In genomic region chrX:152352553-152353153, GRCm38 (mm10) we compare ENCODE assay signal across 8 mouse cellular contexts. TPM values are rescaled to one million over a fixed set of nuclear protein-coding genes. Genes with fewer than 3 reads are reported as not detected.
DNase-seq lines count a peak whose midpoint lies in the region; ATAC-seq and TF ChIP-seq lines count a peak whose summit lies in the region.

No protein-coding gene starts in this region.

- DNase-seq in thymus, postnatal 0 days (ENCODE audit: low spot score): peak; percentile 68
- DNase-seq in thymus, adult 18-20 months: no peak
- DNase-seq in cerebellum, adult 9-11 months: peak; percentile 56
- peak; percentile 57 for DNase-seq in heart, postnatal 0 days (ENCODE audit: low spot score)
- DNase-seq in kidney, postnatal 14 days: peak; percentile 20
- peak; percentile 15 for DNase-seq in midbrain, embryonic 10.5 days (ENCODE audit: low spot score)
- peak; percentile 16 for DNase-seq in thymus, postnatal 25 days
- no peak for DNase-seq in gastrocnemius, postnatal 10 days

- no peaks in the 10 kb centered on the region for H3K4me1 ChIP-seq in heart, postnatal 0 days (ENCODE audit: control insufficient read depth, insufficient read depth)
- no peaks in the 10 kb centered on the region for H3K4me1 ChIP-seq in midbrain, embryonic 10.5 days

- H3K27me3 ChIP-seq in heart, postnatal 0 days (ENCODE audit: control insufficient read depth, insufficient read depth, low read length): no peaks in the 10 kb centered on the region
- peaks cover 100% of the 10 kb centered on the region for H3K27me3 ChIP-seq in midbrain, embryonic 10.5 days (ENCODE audit: low read depth, poor library complexity, severe bottlenecking)

- TF ChIP-seq EP300 in heart, postnatal 0 days (IDR thresholded peaks at IDR 0.05; ENCODE audit: low read depth): no peak

- no peaks in the 10 kb centered on the region for H3K9me3 ChIP-seq in heart, postnatal 0 days (replicated peaks; ENCODE audit: control insufficient read depth, low read length)
- H3K9me3 ChIP-seq in midbrain, embryonic 10.5 days (replicated peaks): no peaks in the 10 kb centered on the region

- no peaks in the 10 kb centered on the region for H3K36me3 ChIP-seq in heart, postnatal 0 days (replicated peaks; ENCODE audit: control insufficient read depth, insufficient read depth, low read length)
- H3K36me3 ChIP-seq in midbrain, embryonic 10.5 days: no peaks in the 10 kb centered on the region

- H3K4me2 ChIP-seq in heart, postnatal 0 days (ENCODE audit: low read depth, low read length): no peak overlapping the region

- TF ChIP-seq CTCF in heart, postnatal 0 days (IDR thresholded peaks at IDR 0.05; ENCODE audit: low read depth): peak; percentile 58

- no peak overlapping the region for H3K4me3 ChIP-seq in heart, postnatal 0 days (ENCODE audit: low read depth, low read length)
- H3K4me3 ChIP-seq in midbrain, embryonic 10.5 days: no peak overlapping the region

- H3K27ac ChIP-seq in heart, postnatal 0 days (ENCODE audit: low read depth): no peak overlapping the region
- no peak overlapping the region for H3K27ac ChIP-seq in midbrain, embryonic 10.5 days (replicated peaks)

- H3K9ac ChIP-seq in heart, postnatal 0 days (replicated peaks; ENCODE audit: low read depth, low read length): no peak overlapping the region

- ATAC-seq in heart, postnatal 0 days (ENCODE audit: insufficient read depth, low read depth): peak; percentile 75

- WGBS in heart, postnatal 0 days: 28% methylated on average over 5 of the region's 5 CpGs
- 19% methylated on average over 5 of the region's 5 CpGs for WGBS in midbrain, embryonic 10.5 days

RNA-seq across cellular contexts. Expression of gene Tspyl2, which starts 10.4 kb away (rescaled TPM):
- polyA plus RNA-seq in thymus, postnatal 0 days (2015; fragmentation: Nextera tagmentation; extraction: Ambion mirVana): 9.6 and 10.3 TPM in 2 replicates
- 11.1 and 11.2 TPM in 2 replicates for total RNA-seq in heart, postnatal 0 days (2014; rRNA removed; ENCODE audit: low replicate concordance)
- 7.8 and 10.4 TPM in 2 replicates for polyA plus RNA-seq in heart, postnatal 0 days (2015; fragmentation: Nextera tagmentation; extraction: Ambion mirVana)
- 31.9 and 35.2 TPM in 2 replicates for polyA plus RNA-seq in midbrain, embryonic 10.5 days (2016; fragmentation: Nextera tagmentation; extraction: Ambion mirVana)
- 10 to 100 TPM; 12.3 to 17.8 TPM for total RNA-seq in gastrocnemius, postnatal 10 days (2021)

RNA-seq across cellular contexts. Expression of gene Gpr173, which starts 15.9 kb away (rescaled TPM):
- 0.26 and 0.35 TPM in 2 replicates for polyA plus RNA-seq in thymus, postnatal 0 days (2015; fragmentation: Nextera tagmentation; extraction: Ambion mirVana)
- total RNA-seq in heart, postnatal 0 days (2014; rRNA removed; ENCODE audit: low replicate concordance): 2.4 and 5.1 TPM in 2 replicates
- 0.74 and 1.3 TPM in 2 replicates for polyA plus RNA-seq in heart, postnatal 0 days (2015; fragmentation: Nextera tagmentation; extraction: Ambion mirVana)
- polyA plus RNA-seq in midbrain, embryonic 10.5 days (2016; fragmentation: Nextera tagmentation; extraction: Ambion mirVana): 4.4 and 7.1 TPM in 2 replicates
- 1 to 10 TPM; 2.2 to 3.3 TPM for total RNA-seq in gastrocnemius, postnatal 10 days (2021)

RNA-seq across cellular contexts. Expression of gene Kantr, which starts 25.4 kb away (rescaled TPM):
- polyA plus RNA-seq in thymus, postnatal 0 days (2015; fragmentation: Nextera tagmentation; extraction: Ambion mirVana): 10.2 and 13.7 TPM in 2 replicates
- 0.08 and 1.0 TPM in 2 replicates for total RNA-seq in heart, postnatal 0 days (2014; rRNA removed; ENCODE audit: low replicate concordance)
- 2.8 and 3.3 TPM in 2 replicates for polyA plus RNA-seq in heart, postnatal 0 days (2015; fragmentation: Nextera tagmentation; extraction: Ambion mirVana)
- 14.8 and 16.8 TPM in 2 replicates for polyA plus RNA-seq in midbrain, embryonic 10.5 days (2016; fragmentation: Nextera tagmentation; extraction: Ambion mirVana)
- 1 to 10 TPM; 2.7 to 4.3 TPM for total RNA-seq in gastrocnemius, postnatal 10 days (2021)

Comparison
In these comparisons a context has a peak if more than half of its experiments do, and no peak if none do; other contexts are left out.
1. DNase-seq: peak in thymus, postnatal 0 days (single experiment), cerebellum, adult 9-11 months (single experiment), heart, postnatal 0 days (single experiment), kidney, postnatal 14 days (single experiment), midbrain, embryonic 10.5 days (single experiment) and thymus, postnatal 25 days (single experiment); none in thymus, adult 18-20 months (0 of 2) and gastrocnemius, postnatal 10 days (single experiment).